Mouse (Mus musculus) liver, adult 2 months (tissue): ENCODE measurements at regions not wholly inside any gene's neighbourhood (a gene's known extent, or its start where the extent isn't known, plus 50 kb on each side); places are given as distances from the start of the nearest gene placed in this dataset.

Source experiments
- CTCF ChIP-seq: fragments of 200-500 bp; IDR thresholded peaks from 2 replicates; pipeline ENCODE4 v1.5.1; 2011; ENCODE audit warnings: low read depth, low read length, control low read depth
- POLR2A ChIP-seq: fragments of 200-500 bp; IDR thresholded peaks from 2 replicates; pipeline ENCODE4 v1.6.1; 2011; ENCODE audit warnings: low read length, control low read depth; ENCODE audit not compliant: insufficient read depth; ENCODE audit errors: extremely low read depth

DNA sequence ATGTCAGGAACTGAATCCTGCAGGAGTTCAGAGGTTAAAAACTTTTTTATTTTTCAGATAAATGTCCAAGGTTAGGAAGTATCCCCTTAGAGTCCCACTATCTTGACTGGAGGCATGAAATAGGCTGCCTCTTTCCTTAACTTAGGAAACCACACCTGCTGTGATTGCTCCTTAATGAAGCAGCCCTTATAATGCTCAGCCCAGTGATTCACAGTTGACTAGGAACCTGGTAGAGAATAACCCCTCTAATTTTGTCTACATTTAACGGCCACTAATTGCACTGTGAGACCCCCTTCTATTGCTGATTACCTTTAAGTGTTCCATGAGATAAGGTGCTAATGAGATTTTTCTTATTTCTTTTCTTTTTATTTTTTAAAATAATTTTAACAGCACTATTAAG lies 918.4 kb upstream of the Celf2 start:
- no peak for TF ChIP-seq CTCF
- no peak for TF ChIP-seq POLR2A
